Mouse (Mus musculus) right cerebral cortex, postnatal 10 days (tissue): ENCODE results near the gene Tut7.
"Not testable (repeated sequence)": the region's sequence is repeated elsewhere in the genome, so short reads cannot be mapped to it uniquely, and the experiment has no call there.

ENCODE experiments used
- DNase-seq, 2 experiments: peaks; one replicate each; pipeline ENCODE4 v3.0.0; 2021; ENCODE audit warnings: low spot score in 2 of 2

The Tut7 gene

GRCm38 (mm10) chr13:59768531-59768930, 54.4 kb downstream of the Tut7 start:
- no peak for DNase-seq

- no peak for DNase-seq
These were observed 56.0 kb downstream of the Tut7 start for GRCm38 (mm10) chr13:59766786-59767515.

GRCm38 (mm10) chr13:59762791-59763190, 60.2 kb downstream of the Tut7 start:
- no peak for DNase-seq

GRCm38 (mm10) chr13:59756906-59757305, 66.0 kb downstream of the Tut7 start:
- DNase-seq = no peak

- no peak for DNase-seq
These were observed 72.6 kb downstream of the Tut7 start for GRCm38 (mm10) chr13:59750310-59750709.

GRCm38 (mm10) chr13:59746711-59747110, 76.2 kb downstream of the Tut7 start, which contains the start of gene 1700014D04Rik:
Gene 1700014D04Rik, minus strand, starts transcription at chr13:59746752.
- DNase-seq = peak in 1 of 2 experiments; percentile 47

GRCm38 (mm10) chr13:59746164-59746563, 76.8 kb downstream of the Tut7 start:
- no peak for DNase-seq

- no peak for DNase-seq
These were observed 77.5 kb downstream of the Tut7 start for GRCm38 (mm10) chr13:59745462-59745861.

- no peak for DNase-seq
These were observed 81.2 kb downstream of the Tut7 start for GRCm38 (mm10) chr13:59741697-59742096.

- DNase-seq = no peak
These were observed 81.9 kb downstream of the Tut7 start for GRCm38 (mm10) chr13:59741096-59741495.

- DNase-seq = no peak
These were observed 83.5 kb downstream of the Tut7 start for GRCm38 (mm10) chr13:59739397-59739796.

GRCm38 (mm10) chr13:59738455-59738854, 84.5 kb downstream of the Tut7 start:
- no peak for DNase-seq

- DNase-seq = no peak
These were observed 87.8 kb downstream of the Tut7 start for GRCm38 (mm10) chr13:59735190-59735589.

- DNase-seq = not testable (repeated sequence)
These were observed 88.6 kb downstream of the Tut7 start for GRCm38 (mm10) chr13:59734347-59734746.

- DNase-seq = no peak
These were observed 89.0 kb downstream of the Tut7 start for GRCm38 (mm10) chr13:59733936-59734335.

- no peak for DNase-seq
These were observed 91.3 kb downstream of the Tut7 start, which contains the start of gene Spata31d1d for GRCm38 (mm10) chr13:59731652-59732051. Gene Spata31d1d, minus strand, starts transcription at chr13:59731752.

- peak; percentile 87 to 90 for DNase-seq
These were observed 94.4 kb downstream of the Tut7 start for GRCm38 (mm10) chr13:59728378-59729093.

- DNase-seq = no peak
These were observed 96.6 kb downstream of the Tut7 start for GRCm38 (mm10) chr13:59726139-59726867.

GRCm38 (mm10) chr13:59722089-59722488, 100.9 kb downstream of the Tut7 start:
- DNase-seq = not testable (repeated sequence)
